Mouse (Mus musculus): Measurements from ENCODE around the gene Catsperz.

Gene Catsperz

GRCm38 (mm10) chr19:6942764-6943163 lies 17.6 kb upstream of the Catsperz start:
- DNase-seq = no peak

- DNase-seq = peak; percentile 91
Observed at GRCm38 (mm10) chr19:6942249-6942691, 17.1 kb upstream of the Catsperz start, which contains the start of gene Gpr137. Gene Gpr137, minus strand, starts transcription at chr19:6942480.

- DNase-seq = peak; percentile 88 to 94
Observed at GRCm38 (mm10) chr19:6941372-6942248, 16.4 kb upstream of the Catsperz start, which contains the start of gene Bad. Gene Bad, plus strand, starts transcription at chr19:6941861.

GRCm38 (mm10) chr19:6940396-6941351 lies 15.5 kb upstream of the Catsperz start:
- no peak for DNase-seq

GRCm38 (mm10) chr19:6939106-6940002 lies 14.2 kb upstream of the Catsperz start:
- no peak for DNase-seq

- no peak for DNase-seq
Observed at GRCm38 (mm10) chr19:6937541-6938465, 12.6 kb upstream of the Catsperz start.

GRCm38 (mm10) chr19:6936299-6936698 lies 11.1 kb upstream of the Catsperz start:
- no peak for DNase-seq

- no peak for DNase-seq
Observed at GRCm38 (mm10) chr19:6934195-6934977, 9.2 kb upstream of the Catsperz start, which contains the start of gene Kcnk4. Gene Kcnk4, minus strand, starts transcription at chr19:6934515.

- DNase-seq = no peak
Observed at GRCm38 (mm10) chr19:6933436-6934194, 8.4 kb upstream of the Catsperz start.

GRCm38 (mm10) chr19:6933102-6933435 lies 7.9 kb upstream of the Catsperz start:
- no peak for DNase-seq

- DNase-seq = no peak
Observed at GRCm38 (mm10) chr19:6932018-6932417, 6.8 kb upstream of the Catsperz start.

- DNase-seq = no peak
Observed at GRCm38 (mm10) chr19:6931002-6931401, 5.8 kb upstream of the Catsperz start.

- DNase-seq = no peak
Observed at GRCm38 (mm10) chr19:6928080-6928479, 2.9 kb upstream of the Catsperz start.

GRCm38 (mm10) chr19:6926559-6927255 lies 1.5 kb upstream of the Catsperz start:
- DNase-seq = no peak

GRCm38 (mm10) chr19:6925611-6926329 lies 590 bp upstream of the Catsperz start:
- no peak for DNase-seq

- peak; percentile 68 to 91 for DNase-seq
Observed at GRCm38 (mm10) chr19:6924461-6925306, 496 bp downstream of the Catsperz start.

All from spleen, adult 18-20 months (tissue).